Mouse (Mus musculus) kidney, adult 9 months (tissue): ENCODE measurements around the gene Rab23.
"Not testable (repeated sequence)": the region's sequence is repeated elsewhere in the genome, so short reads cannot be mapped to it uniquely, and the experiment has no call there.

ENCODE experiments used
- DNase-seq: peaks from one replicate; pipeline ENCODE4 v3.0.0; 2022

The Rab23 gene

DNA sequence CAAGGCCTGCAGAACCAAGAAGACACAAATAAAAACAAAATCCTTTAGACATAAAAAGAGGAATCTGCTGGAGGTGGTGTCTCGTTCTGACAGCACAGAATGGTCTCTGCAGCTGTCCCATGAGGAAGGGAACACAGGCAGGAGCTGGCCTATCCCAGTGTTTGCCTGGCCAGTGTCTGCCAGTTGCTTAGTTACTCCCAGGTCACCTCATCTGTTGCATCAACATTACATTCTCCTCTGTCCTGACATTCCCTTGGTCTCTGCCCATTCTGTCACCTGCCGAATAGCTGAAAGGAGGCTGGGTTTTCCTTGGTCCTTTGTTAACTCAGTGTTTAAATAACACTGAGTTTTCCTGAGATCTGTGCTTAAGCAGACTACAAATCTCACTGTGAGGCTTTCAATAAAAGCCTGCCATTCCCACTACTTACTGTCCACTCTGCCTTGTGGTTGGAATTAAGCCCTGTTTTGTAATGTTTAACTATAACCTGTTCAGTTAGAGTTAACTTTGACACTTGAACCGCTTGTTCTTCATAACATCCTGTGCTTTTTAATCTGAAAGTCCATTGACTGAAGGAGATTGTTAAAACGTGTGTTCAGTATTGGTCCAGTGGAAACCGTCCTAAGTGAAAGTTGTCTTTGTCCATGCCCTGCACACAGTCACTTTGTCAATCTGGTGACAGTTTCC lies 14.5 kb downstream of the Rab23 start:
- DNase-seq = peak; percentile 75

DNA sequence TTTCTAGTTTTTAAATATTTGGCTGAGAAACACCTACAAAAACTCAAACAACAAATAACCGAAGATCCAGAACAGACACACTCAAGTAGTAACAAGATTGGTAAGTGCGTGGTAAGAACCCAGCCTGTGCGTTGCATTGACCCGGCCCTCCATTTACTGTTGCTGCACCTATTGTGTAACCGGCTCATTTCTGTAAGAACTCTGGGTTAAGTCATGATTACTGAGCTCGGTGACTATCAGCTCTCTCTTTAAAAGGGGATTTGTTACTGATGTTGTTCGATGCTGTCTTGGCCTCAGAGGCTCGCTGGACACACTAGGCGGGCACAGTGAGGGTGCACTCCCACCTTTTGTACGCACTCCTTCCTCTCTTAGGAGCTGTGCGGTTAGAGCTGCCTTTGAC lies 18.6 kb downstream of the Rab23 start:
- no peak for DNase-seq

- DNase-seq = no peak
These were observed 19.1 kb downstream of the Rab23 start for GRCm38 (mm10) chr1:33738681-33739278.

- DNase-seq = peak; percentile 84
These were observed 19.6 kb downstream of the Rab23 start for GRCm38 (mm10) chr1:33739302-33739701.

- peak; percentile 48 for DNase-seq
These were observed 23.2 kb downstream of the Rab23 start for GRCm38 (mm10) chr1:33742903-33743302.

DNA sequence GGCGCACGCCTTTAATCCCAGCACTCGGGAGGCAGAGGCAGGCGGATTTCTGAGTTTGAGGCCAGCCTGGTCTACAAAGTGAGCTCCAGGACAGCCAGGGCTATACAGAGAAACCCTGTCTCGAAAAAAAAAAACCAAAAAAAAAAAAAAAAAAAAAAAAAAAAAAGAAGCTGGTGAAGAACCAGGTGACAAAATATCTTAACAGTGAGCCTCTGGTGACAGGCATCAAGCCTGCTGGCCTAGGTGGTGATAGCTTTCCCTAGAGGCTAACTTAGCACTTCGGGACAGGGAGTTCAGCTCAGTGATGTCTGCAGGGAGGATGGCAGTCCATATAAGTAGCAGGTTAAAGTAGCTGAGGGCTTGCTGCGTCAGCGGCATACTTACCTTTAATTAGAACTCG lies 25.1 kb downstream of the Rab23 start:
- not testable (repeated sequence) for DNase-seq

- DNase-seq = no peak
These were observed 26.2 kb downstream of the Rab23 start for GRCm38 (mm10) chr1:33745901-33746300.

GRCm38 (mm10) chr1:33749109-33749508 lies 29.4 kb downstream of the Rab23 start:
- DNase-seq = no peak

DNA sequence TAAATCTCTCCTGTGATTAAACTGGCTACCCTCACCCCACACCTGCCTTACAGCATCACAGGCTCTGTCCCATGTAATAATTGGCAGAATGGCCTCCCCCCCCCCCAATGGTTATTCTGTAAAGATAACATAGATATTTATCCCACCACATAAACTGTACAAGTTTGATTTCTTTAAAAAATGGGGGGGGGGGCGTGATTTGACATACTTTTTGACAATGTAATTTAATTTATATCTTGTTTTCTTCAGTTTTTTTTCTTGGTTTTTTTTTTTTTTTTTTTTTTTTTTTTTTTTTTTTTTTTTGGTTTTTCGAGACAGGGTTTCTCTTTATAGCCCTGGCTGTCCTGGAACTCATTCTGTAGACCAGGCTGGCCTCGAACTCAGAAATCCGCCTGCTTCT lies 30.0 kb downstream of the Rab23 start:
- not testable (repeated sequence) for DNase-seq

DNA sequence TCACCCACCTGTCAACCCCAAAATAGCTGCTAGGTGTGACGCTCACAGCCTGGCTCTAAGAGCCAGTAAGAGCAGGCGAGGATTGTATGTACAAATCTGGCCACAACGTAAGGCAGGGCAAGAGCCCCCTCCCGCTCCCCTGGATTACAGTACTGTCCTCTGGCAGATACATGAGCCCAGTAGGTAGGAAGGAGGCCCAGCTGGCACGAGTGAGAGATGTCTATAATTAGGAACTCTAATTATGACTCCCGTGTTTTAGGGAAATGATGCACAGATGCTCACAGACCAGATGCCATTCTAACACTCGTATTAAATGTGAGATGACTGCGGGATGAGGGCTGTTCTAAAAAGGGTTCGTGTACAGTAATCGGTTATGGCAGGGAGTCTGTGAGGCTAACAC lies 31.6 kb downstream of the Rab23 start:
- DNase-seq = no peak

DNA sequence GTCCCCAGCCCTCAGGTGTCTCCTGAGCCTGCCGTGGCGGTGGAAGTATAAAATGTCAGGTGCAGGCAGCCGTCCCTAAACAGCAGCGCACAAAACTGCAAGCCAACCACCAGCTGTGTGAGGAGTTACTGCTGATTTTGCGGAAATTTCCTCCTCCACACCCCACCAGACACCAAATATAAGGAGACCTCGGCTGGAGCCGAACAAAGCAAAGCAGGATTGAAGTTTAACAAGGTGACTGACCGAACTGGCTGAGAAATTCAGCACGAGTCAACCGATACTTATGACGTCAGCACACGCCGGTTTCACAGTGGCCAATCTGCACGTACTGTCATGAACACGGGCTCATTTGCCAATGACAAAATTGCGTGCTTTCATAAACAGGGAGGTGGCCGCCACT lies 34.4 kb downstream of the Rab23 start:
- peak; percentile 60 for DNase-seq

DNA sequence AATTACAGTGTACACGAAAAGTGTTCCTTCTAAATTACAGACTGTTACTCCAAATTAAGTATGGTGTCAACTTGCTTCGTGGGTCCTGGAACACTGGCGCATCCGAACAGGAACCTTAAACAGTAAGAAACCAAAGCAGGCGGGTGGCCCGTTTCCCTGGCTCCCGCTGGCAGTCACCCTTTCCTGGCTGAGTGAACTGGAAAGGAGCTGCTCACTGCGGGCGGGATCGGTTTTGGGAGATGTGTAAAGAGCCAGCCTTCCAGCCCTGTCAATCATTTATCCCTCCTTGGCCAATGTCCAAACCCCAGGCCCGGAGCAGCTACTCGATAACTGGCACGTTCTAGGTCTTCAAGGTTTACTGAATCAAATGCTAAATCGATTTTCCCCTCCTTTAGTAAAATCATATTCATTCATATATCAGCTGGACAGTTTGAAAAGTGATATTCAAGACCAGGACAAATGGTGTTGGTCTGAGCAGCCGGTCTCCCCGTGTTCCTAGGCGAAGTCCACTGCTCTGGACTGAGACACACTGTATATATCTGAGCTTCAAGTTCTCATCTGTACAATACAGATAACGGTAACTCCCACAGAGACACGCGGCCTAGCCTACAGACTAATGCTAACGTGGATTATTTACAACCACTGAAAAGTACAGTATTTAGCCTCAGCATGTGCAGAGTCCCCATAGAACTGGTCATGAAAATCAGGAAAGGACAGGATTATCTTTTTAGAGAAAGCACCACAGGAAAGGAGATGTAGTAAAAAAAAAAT lies 35.5 kb downstream of the Rab23 start:
- DNase-seq = peak; percentile 88

GRCm38 (mm10) chr1:33755799-33756198 lies 36.1 kb downstream of the Rab23 start:
- DNase-seq = no peak

GRCm38 (mm10) chr1:33756258-33757032 lies 36.8 kb downstream of the Rab23 start:
- DNase-seq = no peak

DNA sequence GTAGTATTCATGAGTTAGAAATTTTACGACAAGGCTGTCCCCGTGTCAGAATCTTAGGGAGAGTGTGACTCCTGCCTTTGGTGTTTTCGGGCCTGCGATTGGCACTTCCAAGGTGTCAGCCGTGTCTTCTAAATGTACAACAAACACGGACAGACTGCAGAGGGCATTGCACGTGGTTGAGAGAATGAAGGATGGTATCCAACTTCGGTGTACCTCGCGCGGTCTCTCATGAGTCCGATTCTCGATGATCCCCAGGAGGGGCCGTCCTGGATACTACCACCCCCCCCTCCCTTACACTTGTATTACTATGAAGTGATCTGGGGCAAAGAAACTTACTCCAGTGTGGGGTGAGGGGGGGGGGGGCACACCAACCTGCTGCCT lies 37.3 kb downstream of the Rab23 start:
- no peak for DNase-seq

- peak; percentile 33 for DNase-seq
These were observed 37.9 kb downstream of the Rab23 start, which contains the start of gene Bag2 for GRCm38 (mm10) chr1:33757491-33758041. Gene Bag2 (minus strand): TSS chr1:33757795.

- DNase-seq = no peak
These were observed 38.8 kb downstream of the Rab23 start for GRCm38 (mm10) chr1:33758488-33758887.

GRCm38 (mm10) chr1:33763826-33764225 lies 44.1 kb downstream of the Rab23 start:
- no peak for DNase-seq

GRCm38 (mm10) chr1:33765468-33766080 lies 45.9 kb downstream of the Rab23 start:
- no peak for DNase-seq

GRCm38 (mm10) chr1:33766520-33767508 lies 47.1 kb downstream of the Rab23 start:
- no peak for DNase-seq
